Mouse (Mus musculus): ENCODE results near the gene Pten. TPM values are rescaled to one million over a fixed set of nuclear protein-coding genes. Genes with fewer than 3 reads are reported as not detected.
A peak's percentile ranks its signal among the peaks of the same experiment; 100 is the strongest.
"Not testable (repeated sequence)": the region's sequence is repeated elsewhere in the genome, so short reads cannot be mapped to it uniquely, and the experiment has no call there.

Gene Pten
- polyA plus RNA-seq, 1 experiment from 2014 or later = 10.8 TPM

- WGBS = 25% methylated on average over 2 of the region's 2 CpGs
- TF ChIP-seq CTCF (IDR thresholded peaks at IDR 0.05) (no peak), EP300 (IDR thresholded peaks at IDR 0.05) (no peak)
- Histone ChIP-seq H3K27ac (ENCODE audit: low read length) (no peak overlapping the region), H3K27me3 (replicated peaks; ENCODE audit: insufficient read depth, low read length) (no peaks in the 10 kb centered on the region), H3K9ac (replicated peaks; ENCODE audit: low read depth) (no peak overlapping the region), H3K4me1 (ENCODE audit: insufficient read depth, low read depth, low read length) (no peaks in the 10 kb centered on the region), H3K4me3 (ENCODE audit: low read depth, low read length) (no peak overlapping the region), H3K4me2 (replicated peaks; ENCODE audit: low read depth, low read length) (no peak overlapping the region), H3K9me3 (ENCODE audit: low read length) (no peaks in the 10 kb centered on the region), H3K36me3 (ENCODE audit: insufficient read depth, low read length) (no peaks in the 10 kb centered on the region)
- DNase-seq (ENCODE audit: low spot score) (no peak), ATAC-seq (no peak)
Observed at GRCm38 (mm10) chr19:32778411-32778810, 21.1 kb downstream of the Pten start.

GRCm38 (mm10) chr19:32779131-32779530, 21.8 kb downstream of the Pten start:
- Histone ChIP-seq H3K9ac (replicated peaks; ENCODE audit: low read depth) (no peak overlapping the region), H3K9me3 (ENCODE audit: low read length) (no peaks in the 10 kb centered on the region), H3K4me1 (ENCODE audit: insufficient read depth, low read depth, low read length) (no peaks in the 10 kb centered on the region), H3K27ac (ENCODE audit: low read length) (no peak overlapping the region), H3K4me2 (replicated peaks; ENCODE audit: low read depth, low read length) (no peak overlapping the region), H3K27me3 (replicated peaks; ENCODE audit: insufficient read depth, low read length) (no peaks in the 10 kb centered on the region), H3K4me3 (ENCODE audit: low read depth, low read length) (no peak overlapping the region), H3K36me3 (ENCODE audit: insufficient read depth, low read length) (no peaks in the 10 kb centered on the region)
- ATAC-seq (no peak), DNase-seq (ENCODE audit: low spot score) (no peak)
- TF ChIP-seq EP300 (IDR thresholded peaks at IDR 0.05) = no peak
- no peak for TF ChIP-seq CTCF (IDR thresholded peaks at IDR 0.05)
- 61% methylated on average over 3 of the region's 3 CpGs for WGBS

GRCm38 (mm10) chr19:32781305-32782071, 24.2 kb downstream of the Pten start:
- WGBS = 73% methylated on average over 5 of the region's 5 CpGs
- no peaks in the 10 kb centered on the region for H3K27me3 ChIP-seq (replicated peaks; ENCODE audit: insufficient read depth, low read length)
- H3K27ac ChIP-seq (ENCODE audit: low read length) = no peak overlapping the region
- no peak for TF ChIP-seq CTCF (IDR thresholded peaks at IDR 0.05)
- no peak for TF ChIP-seq EP300 (IDR thresholded peaks at IDR 0.05)
- H3K4me2 ChIP-seq (replicated peaks; ENCODE audit: low read depth, low read length) = no peak overlapping the region
- H3K9ac ChIP-seq (replicated peaks; ENCODE audit: low read depth) = no peak overlapping the region
- H3K9me3 ChIP-seq (ENCODE audit: low read length) = no peaks in the 10 kb centered on the region
- DNase-seq (ENCODE audit: low spot score) (peak; percentile 39), ATAC-seq (no peak)
- no peaks in the 10 kb centered on the region for H3K4me1 ChIP-seq (ENCODE audit: insufficient read depth, low read depth, low read length)
- no peaks in the 10 kb centered on the region for H3K36me3 ChIP-seq (ENCODE audit: insufficient read depth, low read length)
- H3K4me3 ChIP-seq (ENCODE audit: low read depth, low read length) = no peak overlapping the region

GRCm38 (mm10) chr19:32787388-32787787, 30.1 kb downstream of the Pten start:
- peaks cover 11% of the 10 kb centered on the region; the same call in 1 of the 2 replicates for H3K4me1 ChIP-seq (ENCODE audit: insufficient read depth, low read depth, low read length)
- not testable (repeated sequence) for H3K9me3 ChIP-seq (ENCODE audit: low read length); DNase-seq (ENCODE audit: low spot score); H3K4me2 ChIP-seq (replicated peaks; ENCODE audit: low read depth, low read length); ATAC-seq; H3K4me3 ChIP-seq (ENCODE audit: low read depth, low read length); H3K27ac ChIP-seq (ENCODE audit: low read length); H3K36me3 ChIP-seq (ENCODE audit: insufficient read depth, low read length); H3K27me3 ChIP-seq (replicated peaks; ENCODE audit: insufficient read depth, low read length); H3K9ac ChIP-seq (replicated peaks; ENCODE audit: low read depth)
- WGBS = 41% methylated on average over 4 of the region's 4 CpGs

GRCm38 (mm10) chr19:32788016-32788415, 30.7 kb downstream of the Pten start:
- WGBS = 77% methylated on average over 3 of the region's 3 CpGs
- not testable (repeated sequence) for H3K36me3 ChIP-seq (ENCODE audit: insufficient read depth, low read length); H3K4me3 ChIP-seq (ENCODE audit: low read depth, low read length); H3K4me2 ChIP-seq (replicated peaks; ENCODE audit: low read depth, low read length); DNase-seq (ENCODE audit: low spot score); H3K9ac ChIP-seq (replicated peaks; ENCODE audit: low read depth); ATAC-seq; H3K9me3 ChIP-seq (ENCODE audit: low read length); H3K27me3 ChIP-seq (replicated peaks; ENCODE audit: insufficient read depth, low read length); H3K27ac ChIP-seq (ENCODE audit: low read length)
- peaks cover 11% of the 10 kb centered on the region; the same call in 1 of the 2 replicates for H3K4me1 ChIP-seq (ENCODE audit: insufficient read depth, low read depth, low read length)

- DNase-seq (ENCODE audit: low spot score) = no peak
- H3K27me3 ChIP-seq (replicated peaks; ENCODE audit: insufficient read depth, low read length) = no peaks in the 10 kb centered on the region
- no peak overlapping the region for H3K27ac ChIP-seq (ENCODE audit: low read length)
Observed at GRCm38 (mm10) chr19:32789535-32789934, 32.2 kb downstream of the Pten start.

More at GRCm38 (mm10) chr19:32789535-32789934, 32.2 kb downstream of the Pten start:
- Histone ChIP-seq H3K9me3 (ENCODE audit: low read length) (no peaks in the 10 kb centered on the region), H3K36me3 (ENCODE audit: insufficient read depth, low read length) (no peaks in the 10 kb centered on the region), H3K4me1 (ENCODE audit: insufficient read depth, low read depth, low read length) (peaks cover 11% of the 10 kb centered on the region; the same call in 1 of the 2 replicates), H3K4me3 (ENCODE audit: low read depth, low read length) (no peak overlapping the region), H3K4me2 (replicated peaks; ENCODE audit: low read depth, low read length) (no peak overlapping the region), H3K9ac (replicated peaks; ENCODE audit: low read depth) (no peak overlapping the region)
- TF ChIP-seq CTCF (IDR thresholded peaks at IDR 0.05) (no peak), EP300 (IDR thresholded peaks at IDR 0.05) (no peak)
- WGBS = 50% methylated on average over 3 of the region's 3 CpGs
- ATAC-seq = no peak
